Mouse (Mus musculus): ENCODE results near the gene Pltp. TPM values are rescaled to one million over a fixed set of nuclear protein-coding genes. Genes with fewer than 3 reads are reported as not detected.
"Not testable (repeated sequence)": the region's sequence is repeated elsewhere in the genome, so short reads cannot be mapped to it uniquely, and the experiment has no call there.

Pltp gene
- polyA plus RNA-seq, 1 experiment, result 203 TPM

DNA sequence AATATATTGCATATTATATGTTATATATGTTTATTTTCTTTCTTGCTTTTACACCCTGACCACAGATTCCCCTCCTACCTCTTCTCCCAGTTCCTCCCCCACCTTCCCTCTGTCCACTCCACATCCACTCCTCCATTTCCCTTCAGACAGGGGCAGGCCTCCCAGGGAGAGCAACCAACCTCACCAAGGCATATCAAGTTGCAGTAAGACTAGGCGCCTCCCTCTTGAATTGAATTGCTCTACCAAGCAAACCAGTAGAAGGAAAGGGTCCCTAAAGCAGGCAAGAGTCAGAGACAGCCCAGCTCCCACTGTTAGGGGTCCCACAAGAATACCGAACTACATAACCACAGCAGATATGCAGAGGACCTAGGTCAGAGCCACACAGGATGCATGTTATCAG is 1.6 kb upstream of the Pltp start:
- H3K4me3 ChIP-seq (replicated peaks; ENCODE audit: insufficient read depth, low read depth, low read length), result no peak overlapping the region
- H3K27me3 ChIP-seq (ENCODE audit: control insufficient read depth, insufficient read depth, low read length), result no peaks in the 10 kb centered on the region
- TF ChIP-seq POLR2A (IDR thresholded peaks at IDR 0.05; ENCODE audit: borderline replicate concordance, insufficient read depth, low read length) (no peak), CTCF (IDR thresholded peaks at IDR 0.05; ENCODE audit: borderline replicate concordance, insufficient read depth, low read depth, low read length) (no peak)
- no peak overlapping the region for H3K27ac ChIP-seq (ENCODE audit: insufficient read depth, low read length)
- DNase-seq, result no peak
- H3K4me1 ChIP-seq (ENCODE audit: control insufficient read depth, insufficient read depth, low read length), result no peaks in the 10 kb centered on the region; the same call in 1 of the 2 replicates
- WGBS, result 87% methylated on average over 2 of the region's 2 CpGs

GRCm38 (mm10) chr2:164857842-164858553 is 487 bp upstream of the Pltp start:
- Histone ChIP-seq H3K27ac (ENCODE audit: insufficient read depth, low read length) (no peak overlapping the region), H3K4me1 (ENCODE audit: control insufficient read depth, insufficient read depth, low read length) (no peaks in the 10 kb centered on the region; the same call in 1 of the 2 replicates), H3K27me3 (ENCODE audit: control insufficient read depth, insufficient read depth, low read length) (no peaks in the 10 kb centered on the region), H3K4me3 (replicated peaks; ENCODE audit: insufficient read depth, low read depth, low read length) (peak overlapping the region; percentile 18)
- DNase-seq, result no peak
- WGBS, result 23% methylated on average over 19 of the region's 19 CpGs
- TF ChIP-seq CTCF (IDR thresholded peaks at IDR 0.05; ENCODE audit: borderline replicate concordance, insufficient read depth, low read depth, low read length), result no peak
- no peak for TF ChIP-seq POLR2A (IDR thresholded peaks at IDR 0.05; ENCODE audit: borderline replicate concordance, insufficient read depth, low read length)

GRCm38 (mm10) chr2:164856309-164857100 is 1.0 kb downstream of the Pltp start:
- H3K27ac ChIP-seq (ENCODE audit: insufficient read depth, low read length), result no peak overlapping the region
- TF ChIP-seq POLR2A (IDR thresholded peaks at IDR 0.05; ENCODE audit: borderline replicate concordance, insufficient read depth, low read length), result no peak
- peak; percentile 22; the same call in 1 of the 2 replicates for TF ChIP-seq CTCF (IDR thresholded peaks at IDR 0.05; ENCODE audit: borderline replicate concordance, insufficient read depth, low read depth, low read length)
- WGBS, result 2% methylated on average over 42 of the region's 42 CpGs
- no peaks in the 10 kb centered on the region for H3K4me1 ChIP-seq (ENCODE audit: control insufficient read depth, insufficient read depth, low read length)
- DNase-seq, result peak; percentile 37 to 44
- peak overlapping the region; percentile 41 for H3K4me3 ChIP-seq (replicated peaks; ENCODE audit: insufficient read depth, low read depth, low read length)
- H3K27me3 ChIP-seq (ENCODE audit: control insufficient read depth, insufficient read depth, low read length), result no peaks in the 10 kb centered on the region

DNA sequence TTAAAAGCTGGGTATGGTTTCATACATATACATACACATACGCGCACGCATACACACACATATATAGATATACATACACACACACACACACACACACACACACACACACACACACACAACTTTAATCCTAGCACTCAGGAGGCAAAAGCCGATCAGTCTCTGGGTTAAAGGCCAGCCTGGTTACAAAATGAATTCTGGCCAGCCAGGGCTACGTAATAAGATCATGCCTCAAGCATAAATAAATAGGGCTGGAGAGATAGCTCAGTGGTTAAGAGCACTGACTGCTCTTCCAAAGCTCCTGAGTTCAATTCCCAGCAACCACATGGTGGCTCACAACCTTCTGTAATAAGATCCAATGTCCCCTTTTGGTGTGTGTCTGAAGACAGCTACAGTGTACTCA is 1.9 kb downstream of the Pltp start:
- H3K27me3 ChIP-seq (ENCODE audit: control insufficient read depth, insufficient read depth, low read length); H3K27ac ChIP-seq (ENCODE audit: insufficient read depth, low read length); H3K4me3 ChIP-seq (replicated peaks; ENCODE audit: insufficient read depth, low read depth, low read length); DNase-seq; H3K4me1 ChIP-seq (ENCODE audit: control insufficient read depth, insufficient read depth, low read length): not testable (repeated sequence)
- 91% methylated on average over 5 of the region's 5 CpGs for WGBS

- no peak overlapping the region for H3K27ac ChIP-seq (ENCODE audit: insufficient read depth, low read length)
- TF ChIP-seq POLR2A (IDR thresholded peaks at IDR 0.05; ENCODE audit: borderline replicate concordance, insufficient read depth, low read length) (no peak), CTCF (IDR thresholded peaks at IDR 0.05; ENCODE audit: borderline replicate concordance, insufficient read depth, low read depth, low read length) (no peak)
- H3K4me3 ChIP-seq (replicated peaks; ENCODE audit: insufficient read depth, low read depth, low read length), result no peak overlapping the region
- no peak for DNase-seq
- H3K4me1 ChIP-seq (ENCODE audit: control insufficient read depth, insufficient read depth, low read length), result no peaks in the 10 kb centered on the region
- WGBS, result 91% methylated on average over 8 of the region's 8 CpGs
- no peaks in the 10 kb centered on the region for H3K27me3 ChIP-seq (ENCODE audit: control insufficient read depth, insufficient read depth, low read length)
Measured at GRCm38 (mm10) chr2:164850061-164850460, 7.5 kb downstream of the Pltp start.

DNA sequence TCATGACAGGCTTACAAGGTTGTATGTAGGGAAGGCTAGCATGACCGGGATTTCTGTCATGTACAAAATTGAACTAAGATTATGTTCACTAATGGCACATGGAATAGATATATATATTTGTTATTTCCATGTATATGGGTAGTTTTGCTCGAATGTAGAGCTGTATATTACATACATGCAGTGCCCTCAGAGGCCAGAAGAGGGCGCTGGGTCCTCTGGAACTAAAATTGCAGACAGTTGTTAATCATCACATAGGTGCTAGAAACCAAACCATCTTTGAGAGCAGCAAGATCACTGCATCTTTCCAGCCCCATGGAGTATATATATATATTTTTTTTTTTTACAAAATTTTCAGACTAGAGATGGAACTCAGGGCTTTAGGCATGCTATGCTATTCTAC is 11.7 kb downstream of the Pltp start:
- TF ChIP-seq CTCF (IDR thresholded peaks at IDR 0.05; ENCODE audit: borderline replicate concordance, insufficient read depth, low read depth, low read length) (no peak), POLR2A (IDR thresholded peaks at IDR 0.05; ENCODE audit: borderline replicate concordance, insufficient read depth, low read length) (no peak)
- DNase-seq, result no peak
- Histone ChIP-seq H3K4me1 (ENCODE audit: control insufficient read depth, insufficient read depth, low read length) (no peaks in the 10 kb centered on the region), H3K27me3 (ENCODE audit: control insufficient read depth, insufficient read depth, low read length) (no peaks in the 10 kb centered on the region), H3K4me3 (replicated peaks; ENCODE audit: insufficient read depth, low read depth, low read length) (no peak overlapping the region), H3K27ac (ENCODE audit: insufficient read depth, low read length) (no peak overlapping the region)
- 60% methylated on average over 3 of the region's 3 CpGs for WGBS

DNA sequence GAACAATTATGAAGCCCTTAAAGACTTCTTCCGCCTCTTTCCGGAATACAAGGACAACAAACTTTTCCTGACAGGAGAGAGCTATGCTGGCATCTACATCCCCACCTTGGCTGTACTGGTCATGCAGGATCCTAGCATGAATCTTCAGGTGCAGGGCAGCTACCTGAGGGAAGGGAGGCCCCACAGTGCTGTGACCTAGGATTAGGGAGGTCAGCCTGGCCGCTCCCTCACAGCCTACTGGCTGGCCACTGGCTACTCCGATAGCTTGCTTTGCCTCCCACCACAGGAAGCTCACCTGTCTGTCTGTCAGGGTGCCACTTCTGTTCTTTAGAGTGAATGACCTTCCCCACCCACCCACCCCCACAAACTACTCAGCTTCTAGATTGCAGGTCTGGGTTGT is 22.3 kb downstream of the Pltp start:
- Histone ChIP-seq H3K27ac (ENCODE audit: insufficient read depth, low read length) (no peak overlapping the region), H3K4me3 (replicated peaks; ENCODE audit: insufficient read depth, low read depth, low read length) (peak overlapping the region; percentile 84), H3K4me1 (ENCODE audit: control insufficient read depth, insufficient read depth, low read length) (peaks cover 3% of the 10 kb centered on the region; the same call in 1 of the 2 replicates), H3K27me3 (ENCODE audit: control insufficient read depth, insufficient read depth, low read length) (no peaks in the 10 kb centered on the region)
- DNase-seq, result no peak
- no peak for TF ChIP-seq POLR2A (IDR thresholded peaks at IDR 0.05; ENCODE audit: borderline replicate concordance, insufficient read depth, low read length)
- TF ChIP-seq CTCF (IDR thresholded peaks at IDR 0.05; ENCODE audit: borderline replicate concordance, insufficient read depth, low read depth, low read length), result no peak
- 81% methylated on average over 4 of the region's 4 CpGs for WGBS

DNA sequence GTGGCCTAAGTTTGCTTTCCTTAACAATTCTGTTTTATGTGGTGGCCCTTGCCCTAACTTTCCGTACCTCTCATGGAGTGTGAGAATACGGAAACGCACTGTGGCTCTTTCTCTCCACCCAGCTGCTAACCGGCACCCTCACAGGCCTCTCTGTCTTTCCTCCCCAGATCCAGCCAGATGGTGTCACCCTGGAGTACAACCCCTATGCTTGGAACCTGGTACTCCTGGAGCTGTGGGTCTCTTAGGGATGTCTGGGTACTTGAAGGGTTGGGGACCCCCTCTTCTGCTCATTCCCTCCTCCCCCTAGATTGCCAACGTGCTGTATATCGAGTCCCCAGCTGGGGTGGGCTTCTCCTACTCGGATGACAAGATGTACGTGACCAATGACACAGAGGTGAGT is 23.0 kb downstream of the Pltp start:
- peak in 1 of 2 experiments; percentile 47 for DNase-seq
- H3K4me3 ChIP-seq (replicated peaks; ENCODE audit: insufficient read depth, low read depth, low read length), result peak overlapping the region; percentile 84
- TF ChIP-seq CTCF (IDR thresholded peaks at IDR 0.05; ENCODE audit: borderline replicate concordance, insufficient read depth, low read depth, low read length) (no peak), POLR2A (IDR thresholded peaks at IDR 0.05; ENCODE audit: borderline replicate concordance, insufficient read depth, low read length) (no peak)
- WGBS, result 20% methylated on average over 8 of the region's 8 CpGs
- no peaks in the 10 kb centered on the region for H3K27me3 ChIP-seq (ENCODE audit: control insufficient read depth, insufficient read depth, low read length)
- peaks cover 3% of the 10 kb centered on the region; the same call in 1 of the 2 replicates for H3K4me1 ChIP-seq (ENCODE audit: control insufficient read depth, insufficient read depth, low read length)
- H3K27ac ChIP-seq (ENCODE audit: insufficient read depth, low read length), result no peak overlapping the region

All from cerebellum, adult 2 months (tissue).